Mouse (Mus musculus): ENCODE data around the gene St13. TPM values are rescaled to one million over a fixed set of nuclear protein-coding genes. Genes with fewer than 3 reads are reported as not detected.

Gene St13
- polyA plus RNA-seq, 1 experiment from 2014 or later: 87.1 TPM

DNA sequence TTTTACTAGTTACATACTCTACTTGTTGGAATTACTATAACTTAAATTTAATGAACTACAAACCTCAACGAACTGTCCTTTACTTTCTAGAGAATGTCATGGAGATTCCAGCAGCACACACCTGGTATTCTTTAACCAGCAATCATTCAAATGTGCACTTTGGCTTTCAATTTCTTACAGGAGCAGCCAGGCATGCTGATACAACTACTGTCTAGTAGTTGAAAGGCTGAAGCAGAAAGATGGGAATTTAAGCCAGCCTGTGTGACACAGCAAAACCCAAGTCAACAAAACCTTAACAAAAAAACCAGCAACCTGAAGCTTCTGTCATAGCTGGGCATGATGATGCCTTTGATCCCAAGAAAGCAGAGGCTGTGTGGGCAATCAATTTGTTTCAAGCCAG is 37.4 kb downstream of the St13 start:
- Histone ChIP-seq H3K27ac (ENCODE audit: low read length) (no peak overlapping the region), H3K4me1 (ENCODE audit: insufficient read depth, low read depth, low read length) (peaks cover 9% of the 10 kb centered on the region; the same call in 1 of the 2 replicates), H3K9ac (replicated peaks; ENCODE audit: low read depth) (no peak overlapping the region), H3K27me3 (replicated peaks; ENCODE audit: insufficient read depth, low read length) (no peaks in the 10 kb centered on the region), H3K36me3 (ENCODE audit: insufficient read depth, low read length) (peaks cover 23% of the 10 kb centered on the region; the same call in 1 of the 2 replicates), H3K4me2 (replicated peaks; ENCODE audit: low read depth, low read length) (no peak overlapping the region), H3K4me3 (ENCODE audit: low read depth, low read length) (no peak overlapping the region), H3K9me3 (ENCODE audit: low read length) (no peaks in the 10 kb centered on the region)
- 83% methylated on average over 1 of the region's 1 CpGs for WGBS
- DNase-seq (ENCODE audit: low spot score) (no peak), ATAC-seq (no peak)
- TF ChIP-seq EP300 (IDR thresholded peaks at IDR 0.05) (no peak), CTCF (IDR thresholded peaks at IDR 0.05) (no peak)

- WGBS: 37% methylated on average over 10 of the region's 10 CpGs
- Histone ChIP-seq H3K9ac (replicated peaks; ENCODE audit: low read depth) (no peak overlapping the region), H3K27me3 (replicated peaks; ENCODE audit: insufficient read depth, low read length) (no peaks in the 10 kb centered on the region), H3K4me3 (ENCODE audit: low read depth, low read length) (no peak overlapping the region), H3K4me1 (ENCODE audit: insufficient read depth, low read depth, low read length) (peaks cover 9% of the 10 kb centered on the region; the same call in 1 of the 2 replicates), H3K9me3 (ENCODE audit: low read length) (no peaks in the 10 kb centered on the region), H3K27ac (ENCODE audit: low read length) (peak overlapping the region; percentile 78), H3K4me2 (replicated peaks; ENCODE audit: low read depth, low read length) (peak overlapping the region; percentile 79; the same call in 1 of the 2 replicates), H3K36me3 (ENCODE audit: insufficient read depth, low read length) (peaks cover 15% of the 10 kb centered on the region; the same call in 1 of the 2 replicates)
- TF ChIP-seq EP300 (IDR thresholded peaks at IDR 0.05) (no peak), CTCF (IDR thresholded peaks at IDR 0.05) (no peak)
- no peak for DNase-seq (ENCODE audit: low spot score)
- ATAC-seq: no peak
Observed at GRCm38 (mm10) chr15:81361417-81362015, 38.4 kb downstream of the St13 start.

GRCm38 (mm10) chr15:81361022-81361404 is 38.9 kb downstream of the St13 start:
- no peak for DNase-seq (ENCODE audit: low spot score)
- peak overlapping the region; percentile 79 for H3K4me2 ChIP-seq (replicated peaks; ENCODE audit: low read depth, low read length)
- H3K9me3 ChIP-seq (ENCODE audit: low read length): no peaks in the 10 kb centered on the region
- 34% methylated on average over 6 of the region's 6 CpGs for WGBS
- peak; percentile 52 for TF ChIP-seq EP300 (IDR thresholded peaks at IDR 0.05)
- TF ChIP-seq CTCF (IDR thresholded peaks at IDR 0.05): no peak
- no peaks in the 10 kb centered on the region for H3K27me3 ChIP-seq (replicated peaks; ENCODE audit: insufficient read depth, low read length)
- peak overlapping the region; percentile 71 for H3K4me3 ChIP-seq (ENCODE audit: low read depth, low read length)
- H3K36me3 ChIP-seq (ENCODE audit: insufficient read depth, low read length): peaks cover 14% of the 10 kb centered on the region; the same call in 1 of the 2 replicates
- no peak overlapping the region for H3K9ac ChIP-seq (replicated peaks; ENCODE audit: low read depth)
- H3K4me1 ChIP-seq (ENCODE audit: insufficient read depth, low read depth, low read length): peaks cover 9% of the 10 kb centered on the region; the same call in 1 of the 2 replicates
- peak; percentile 59 for ATAC-seq
- peak overlapping the region; percentile 78 for H3K27ac ChIP-seq (ENCODE audit: low read length)

DNA sequence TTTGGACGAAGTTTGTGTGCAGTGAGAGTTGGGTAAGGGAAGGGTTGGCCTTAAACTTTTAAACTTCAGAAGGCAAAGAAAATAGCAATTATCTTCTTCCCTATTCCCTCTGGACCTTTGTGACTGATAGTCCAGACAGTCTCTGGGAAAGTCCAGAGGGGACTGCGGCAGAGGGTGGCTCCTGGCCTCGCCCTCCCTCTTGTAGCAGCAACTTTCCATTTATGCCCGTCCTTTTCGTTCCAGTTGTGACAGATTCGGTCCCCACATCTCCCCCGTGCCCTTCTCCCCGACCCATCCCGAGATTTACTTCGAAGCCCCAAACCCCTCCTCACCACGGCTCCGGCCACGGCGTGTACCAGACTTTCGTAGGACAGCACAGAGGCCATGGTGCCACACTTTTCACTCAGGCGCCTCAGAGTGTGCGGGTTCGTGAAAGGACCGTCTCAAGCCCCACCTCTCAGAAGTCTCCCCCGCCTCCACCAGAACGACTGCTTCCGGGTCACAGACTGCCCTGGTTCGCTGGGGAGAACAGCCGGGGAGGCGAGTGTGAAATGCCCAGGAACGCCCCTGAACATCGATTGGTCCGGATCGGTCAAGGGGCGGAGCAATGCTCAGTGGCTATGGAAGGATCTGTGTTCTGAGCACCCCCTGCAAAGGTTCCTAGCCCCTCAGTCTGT is 39.4 kb downstream of the St13 start, which contains the start of gene Slc25a17:
Gene Slc25a17 (minus strand): TSS at position 468 of the 677 bp plus-strand sequence.
- WGBS: under 1% methylated on average over 30 of the region's 30 CpGs
- peak within 1 kb of the TSS; percentile 71 for H3K4me3 ChIP-seq (ENCODE audit: low read depth, low read length)
- no peak; the same call in 1 of the 2 replicates for TF ChIP-seq CTCF (IDR thresholded peaks at IDR 0.05)
- TF ChIP-seq EP300 (IDR thresholded peaks at IDR 0.05): no peak
- H3K4me2 ChIP-seq (replicated peaks; ENCODE audit: low read depth, low read length): peak within 1 kb of the TSS; percentile 79
- peaks cover 9% of the 10 kb centered on the region; the same call in 1 of the 2 replicates for H3K4me1 ChIP-seq (ENCODE audit: insufficient read depth, low read depth, low read length)
- H3K27me3 ChIP-seq (replicated peaks; ENCODE audit: insufficient read depth, low read length): no peaks in the 10 kb centered on the region
- H3K27ac ChIP-seq (ENCODE audit: low read length): peak within 1 kb of the TSS; percentile 93
- ATAC-seq (peak; percentile 100), DNase-seq (ENCODE audit: low spot score) (peak; percentile 99)
- no peaks in the 10 kb centered on the region for H3K9me3 ChIP-seq (ENCODE audit: low read length)
- peaks cover 9% of the 10 kb centered on the region; the same call in 1 of the 2 replicates for H3K36me3 ChIP-seq (ENCODE audit: insufficient read depth, low read length)
- H3K9ac ChIP-seq (replicated peaks; ENCODE audit: low read depth): peak within 1 kb of the TSS; percentile 79

DNA sequence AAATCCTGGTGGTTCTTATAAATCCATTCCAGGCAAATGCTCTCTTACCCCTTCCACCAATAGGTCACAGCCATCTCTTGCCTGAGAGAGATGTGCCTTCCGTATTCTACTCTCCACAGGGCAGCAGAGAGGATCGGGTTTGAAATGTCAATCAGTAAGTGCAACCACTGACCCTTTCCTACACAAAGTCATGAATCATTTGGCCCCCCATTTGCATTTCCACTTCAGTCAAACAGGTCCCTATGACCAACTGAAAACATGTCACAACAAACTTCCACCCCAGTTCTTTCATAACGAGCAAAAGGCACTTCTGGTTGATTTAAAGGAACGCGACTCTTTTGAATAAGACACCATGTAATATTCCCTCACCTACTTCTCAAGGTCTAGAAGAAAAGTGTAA is 40.5 kb downstream of the St13 start:
- no peaks in the 10 kb centered on the region for H3K27me3 ChIP-seq (replicated peaks; ENCODE audit: insufficient read depth, low read length)
- H3K9me3 ChIP-seq (ENCODE audit: low read length): no peaks in the 10 kb centered on the region
- WGBS: 85% methylated on average over 5 of the region's 5 CpGs
- H3K4me3 ChIP-seq (ENCODE audit: low read depth, low read length): no peak overlapping the region
- no peak for TF ChIP-seq CTCF (IDR thresholded peaks at IDR 0.05)
- no peak for TF ChIP-seq EP300 (IDR thresholded peaks at IDR 0.05)
- H3K9ac ChIP-seq (replicated peaks; ENCODE audit: low read depth): no peak overlapping the region
- peak overlapping the region; percentile 79; the same call in 1 of the 2 replicates for H3K4me2 ChIP-seq (replicated peaks; ENCODE audit: low read depth, low read length)
- DNase-seq (ENCODE audit: low spot score) (no peak), ATAC-seq (no peak)
- 0 out of 2 replicates have a peak, but pooled peaks cover 4% of the 10 kb centered on the region for H3K36me3 ChIP-seq (ENCODE audit: insufficient read depth, low read length)
- peaks cover 9% of the 10 kb centered on the region; the same call in 1 of the 2 replicates for H3K4me1 ChIP-seq (ENCODE audit: insufficient read depth, low read depth, low read length)
- no peak overlapping the region for H3K27ac ChIP-seq (ENCODE audit: low read length)

- no peak for DNase-seq (ENCODE audit: low spot score)
- Histone ChIP-seq H3K4me2 (replicated peaks; ENCODE audit: low read depth, low read length) (no peak overlapping the region), H3K4me1 (ENCODE audit: insufficient read depth, low read depth, low read length) (peaks cover 9% of the 10 kb centered on the region; the same call in 1 of the 2 replicates), H3K4me3 (ENCODE audit: low read depth, low read length) (no peak overlapping the region), H3K9ac (replicated peaks; ENCODE audit: low read depth) (no peak overlapping the region), H3K27ac (ENCODE audit: low read length) (no peak overlapping the region), H3K36me3 (ENCODE audit: insufficient read depth, low read length) (0 out of 2 replicates have a peak, but pooled peaks cover 2% of the 10 kb centered on the region), H3K9me3 (ENCODE audit: low read length) (no peaks in the 10 kb centered on the region), H3K27me3 (replicated peaks; ENCODE audit: insufficient read depth, low read length) (no peaks in the 10 kb centered on the region)
- 71% methylated on average over 3 of the region's 3 CpGs for WGBS
- TF ChIP-seq EP300 (IDR thresholded peaks at IDR 0.05) (no peak), CTCF (IDR thresholded peaks at IDR 0.05) (no peak)
- ATAC-seq: no peak
Observed at GRCm38 (mm10) chr15:81358943-81359342, 40.9 kb downstream of the St13 start.

Data from lung, postnatal 0 days (tissue).